Mouse (Mus musculus): ENCODE data around the gene Mfsd12. TPM values are rescaled to one million over a fixed set of nuclear protein-coding genes. Genes with fewer than 3 reads are reported as not detected.
A peak's percentile ranks its signal among the peaks of the same experiment; 100 is the strongest.

Mfsd12 gene
- total and polyA plus RNA-seq, 3 experiments, result 22.5 to 29.0 TPM; not detected in 1

- no peaks in the 10 kb centered on the region; a peak in 1 of 4 replicates for H3K27me3 ChIP-seq (ENCODE audit: control insufficient read depth in 1 of 2, insufficient read depth in 2 of 2, low read length in 2 of 2)
- H3K9me3 ChIP-seq (replicated peaks; ENCODE audit: insufficient read depth, low read length), result no peaks in the 10 kb centered on the region
- no peaks in the 10 kb centered on the region; a peak in 1 of 4 replicates for H3K36me3 ChIP-seq (ENCODE audit: control insufficient read depth in 1 of 2, insufficient read depth in 2 of 2, low read length in 2 of 2)
- peaks cover 8% of the 10 kb centered on the region in 2 experiments; a peak in 3 of 4 replicates for H3K4me1 ChIP-seq (ENCODE audit: control insufficient read depth in 1 of 2, insufficient read depth in 2 of 2, low read length in 2 of 2)
- H3K79me2 ChIP-seq (ENCODE audit: control insufficient read depth, insufficient read depth, low read length, poor library complexity), result no peaks in the 10 kb centered on the region
- DNase-seq (ENCODE audit: low read depth, low spot score), result peak; percentile 59
- TF ChIP-seq RCOR1 (IDR thresholded peaks at IDR 0.05; ENCODE audit: low read depth, low read length), result no peak
- TF ChIP-seq RAD21 (IDR thresholded peaks at IDR 0.05; ENCODE audit: low read depth, low read length), result 0 out of 2 replicates have a peak, but pooled peaks have one; percentile 8
- no peak for TF ChIP-seq UBTF (IDR thresholded peaks at IDR 0.05; ENCODE audit: borderline replicate concordance, insufficient read depth, low read depth, low read length)
- no peak for TF ChIP-seq SIN3A (IDR thresholded peaks at IDR 0.05; ENCODE audit: low read length)
- no peak for TF ChIP-seq ZC3H11A (IDR thresholded peaks at IDR 0.05; ENCODE audit: low read depth, low read length)
- no peak for TF ChIP-seq MAFK (IDR thresholded peaks at IDR 0.05; ENCODE audit: borderline replicate concordance, low read depth, low read length)
- TF ChIP-seq ZNF384 (IDR thresholded peaks at IDR 0.05; ENCODE audit: low read depth, low read length), result no peak
- TF ChIP-seq EP300 (IDR thresholded peaks at IDR 0.05; ENCODE audit: low read depth in 1 of 2, low read length in 2 of 2), result no peak
- peak; percentile 64 to 91 (median 79) for TF ChIP-seq CTCF (IDR thresholded peaks at IDR 0.05 in 2 of 3, conservative IDR thresholded peaks at IDR 0.05 in 1 of 3; ENCODE audit: control insufficient read depth in 1 of 3, insufficient read depth in 1 of 3, low read depth in 2 of 3, low read length in 3 of 3, poor library complexity in 1 of 3, severe bottlenecking in 1 of 3)
- no peak for TF ChIP-seq HCFC1 (IDR thresholded peaks at IDR 0.05; ENCODE audit: low read depth, low read length)
- TF ChIP-seq SMC3 (IDR thresholded peaks at IDR 0.05; ENCODE audit: low read depth, low read length), result peak; percentile 55
- no peak for TF ChIP-seq BHLHE40 (IDR thresholded peaks at IDR 0.05; ENCODE audit: borderline replicate concordance, low read depth, low read length)
- H3K27ac ChIP-seq (ENCODE audit: control insufficient read depth, low read depth, low read length), result no peak overlapping the region
- H3K4me3 ChIP-seq (ENCODE audit: control insufficient read depth in 1 of 2, insufficient read depth in 1 of 2, low read depth in 2 of 2, low read length in 2 of 2), result no peak overlapping the region
- no peak overlapping the region for H3K9ac ChIP-seq (ENCODE audit: control insufficient read depth, low read depth, low read length, poor library complexity, severe bottlenecking)
Measured at GRCm38 (mm10) chr10:81341333-81341949, 15.8 kb upstream of the Mfsd12 start.

- no peak within 1 kb of the TSS for H3K9ac ChIP-seq (ENCODE audit: control insufficient read depth, low read depth, low read length, poor library complexity, severe bottlenecking)
- H3K9me3 ChIP-seq (replicated peaks; ENCODE audit: insufficient read depth, low read length), result no peaks in the 10 kb centered on the region
- H3K4me3 ChIP-seq (ENCODE audit: control insufficient read depth in 1 of 2, insufficient read depth in 1 of 2, low read depth in 2 of 2, low read length in 2 of 2), result no peak within 1 kb of the TSS
- peaks cover 8% of the 10 kb centered on the region in 2 experiments; a peak in 3 of 4 replicates for H3K4me1 ChIP-seq (ENCODE audit: control insufficient read depth in 1 of 2, insufficient read depth in 2 of 2, low read length in 2 of 2)
- H3K36me3 ChIP-seq (ENCODE audit: control insufficient read depth in 1 of 2, insufficient read depth in 2 of 2, low read length in 2 of 2), result no peaks in the 10 kb centered on the region; a peak in 1 of 4 replicates
- H3K27me3 ChIP-seq (ENCODE audit: control insufficient read depth in 1 of 2, insufficient read depth in 2 of 2, low read length in 2 of 2), result no peaks in the 10 kb centered on the region
- no peak within 1 kb of the TSS for H3K27ac ChIP-seq (ENCODE audit: control insufficient read depth, low read depth, low read length)
- TF ChIP-seq RCOR1 (IDR thresholded peaks at IDR 0.05; ENCODE audit: low read depth, low read length) (no peak), BHLHE40 (IDR thresholded peaks at IDR 0.05; ENCODE audit: borderline replicate concordance, low read depth, low read length) (no peak), JUND (IDR thresholded peaks at IDR 0.05; ENCODE audit: low read depth, low read length) (no peak), MEF2A (IDR thresholded peaks at IDR 0.05; ENCODE audit: extremely low read depth, insufficient replicate concordance, low read depth, low read length, poor library complexity, severe bottlenecking) (no peak), HCFC1 (IDR thresholded peaks at IDR 0.05; ENCODE audit: low read depth, low read length) (no peak)
- DNase-seq (ENCODE audit: low read depth, low spot score), result no peak
- no peaks in the 10 kb centered on the region for H3K79me2 ChIP-seq (ENCODE audit: control insufficient read depth, insufficient read depth, low read length, poor library complexity)
Measured at GRCm38 (mm10) chr10:81342686-81343505, 14.4 kb upstream of the Mfsd12 start, which contains the start of gene Gipc3. Gene Gipc3 (minus strand): TSS chr10:81343266.

All from MEL (cell line).